Mouse (Mus musculus) spleen, adult 12 weeks (tissue): Measurements from ENCODE around the gene Vmp1.

Source experiments
- DNase-seq: peaks from one replicate; pipeline ENCODE4 v3.0.0; 2022; ENCODE audit warnings: low spot score

Gene Vmp1

GRCm38 (mm10) chr11:86629941-86630340 is 53.7 kb downstream of the Vmp1 start:
- no peak for DNase-seq

GRCm38 (mm10) chr11:86629445-86629844 is 54.2 kb downstream of the Vmp1 start:
- no peak for DNase-seq

GRCm38 (mm10) chr11:86628448-86628847 is 55.2 kb downstream of the Vmp1 start:
- DNase-seq, result no peak

GRCm38 (mm10) chr11:86627649-86628048 is 56.0 kb downstream of the Vmp1 start:
- no peak for DNase-seq

- DNase-seq, result no peak
Observed at GRCm38 (mm10) chr11:86626714-86627113, 56.9 kb downstream of the Vmp1 start.

- DNase-seq, result no peak
Observed at GRCm38 (mm10) chr11:86624237-86624941, 59.2 kb downstream of the Vmp1 start.

- DNase-seq, result no peak
Observed at GRCm38 (mm10) chr11:86623402-86624010, 60.1 kb downstream of the Vmp1 start.

GRCm38 (mm10) chr11:86622191-86622912 is 61.3 kb downstream of the Vmp1 start:
- no peak for DNase-seq

- DNase-seq, result no peak
Observed at GRCm38 (mm10) chr11:86621139-86621538, 62.5 kb downstream of the Vmp1 start.

GRCm38 (mm10) chr11:86618548-86619335 is 64.9 kb downstream of the Vmp1 start:
- DNase-seq, result no peak

- no peak for DNase-seq
Observed at GRCm38 (mm10) chr11:86614607-86615006, 69.0 kb downstream of the Vmp1 start.

- DNase-seq, result peak; percentile 64
Observed at GRCm38 (mm10) chr11:86614056-86614530, 69.5 kb downstream of the Vmp1 start.

- DNase-seq, result no peak
Observed at GRCm38 (mm10) chr11:86611991-86612390, 71.6 kb downstream of the Vmp1 start.

- peak; percentile 32 for DNase-seq
Observed at GRCm38 (mm10) chr11:86610239-86610638, 73.4 kb downstream of the Vmp1 start.

GRCm38 (mm10) chr11:86607808-86608350 is 75.8 kb downstream of the Vmp1 start:
- no peak for DNase-seq

- no peak for DNase-seq
Observed at GRCm38 (mm10) chr11:86606621-86607339, 76.9 kb downstream of the Vmp1 start.

GRCm38 (mm10) chr11:86604732-86605520 is 78.7 kb downstream of the Vmp1 start:
- no peak for DNase-seq

GRCm38 (mm10) chr11:86604289-86604688 is 79.3 kb downstream of the Vmp1 start:
- no peak for DNase-seq

- DNase-seq, result no peak
Observed at GRCm38 (mm10) chr11:86603719-86604118, 79.9 kb downstream of the Vmp1 start.

GRCm38 (mm10) chr11:86602116-86602515 is 81.5 kb downstream of the Vmp1 start:
- no peak for DNase-seq
